Mouse (Mus musculus) ovary, adult 18-20 months (tissue): ENCODE measurements around the gene Cdkal1.

Experiments used
- DNase-seq: peaks from one replicate; pipeline ENCODE4 v3.0.0; 2022; ENCODE audit warnings: low spot score, mixed read lengths

Cdkal1 gene

DNA sequence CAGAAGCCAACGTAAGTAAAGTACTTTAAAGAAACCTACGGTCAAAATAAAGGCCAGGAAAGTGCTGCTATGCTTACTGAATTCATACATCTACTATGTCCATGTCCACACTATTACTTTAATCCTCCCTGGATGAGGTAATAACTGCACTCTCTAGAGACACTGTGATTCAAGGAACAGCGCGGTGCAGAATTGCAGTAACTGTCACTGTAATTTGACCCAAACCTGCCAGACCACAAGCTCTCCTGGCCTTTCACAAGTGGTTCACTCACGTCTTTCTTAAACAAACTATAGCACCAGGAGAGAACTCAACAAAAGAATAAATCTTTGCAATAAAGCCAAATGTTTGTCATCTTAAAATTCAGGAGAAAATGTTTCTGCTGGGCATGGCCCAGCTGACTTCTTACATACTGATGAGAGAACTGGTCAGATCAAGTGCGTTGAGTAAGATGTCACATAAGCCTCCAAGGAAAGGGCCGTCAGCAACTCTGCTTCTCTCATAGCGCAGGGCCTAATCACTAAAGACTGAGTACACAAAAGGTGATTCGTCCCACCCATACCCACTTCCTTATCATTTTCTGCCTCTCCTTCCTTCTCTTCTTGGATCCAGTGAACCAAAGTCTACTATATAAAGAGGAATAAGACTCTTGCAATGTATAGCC lies 504.3 kb downstream of the Cdkal1 start:
- DNase-seq = no peak

DNA sequence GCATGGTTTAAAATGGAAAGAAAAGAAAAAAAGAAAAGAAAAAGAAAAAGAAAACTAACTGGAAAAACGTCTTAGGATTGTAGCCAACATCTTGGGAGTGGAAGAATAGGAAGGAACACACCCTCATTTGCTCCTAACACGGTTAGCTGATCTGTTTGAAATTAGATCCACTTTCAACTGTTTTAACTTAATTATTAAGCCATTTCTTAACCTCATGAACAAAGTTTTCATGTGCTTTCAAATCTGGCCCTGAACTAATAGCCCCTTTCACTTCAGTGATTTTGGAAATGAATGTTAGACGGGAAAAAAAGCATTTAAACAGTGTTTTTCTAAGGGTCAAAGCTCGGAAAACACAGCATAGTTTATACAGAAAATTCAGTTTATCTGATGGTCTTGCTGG lies 505.5 kb downstream of the Cdkal1 start:
- DNase-seq = no peak

DNA sequence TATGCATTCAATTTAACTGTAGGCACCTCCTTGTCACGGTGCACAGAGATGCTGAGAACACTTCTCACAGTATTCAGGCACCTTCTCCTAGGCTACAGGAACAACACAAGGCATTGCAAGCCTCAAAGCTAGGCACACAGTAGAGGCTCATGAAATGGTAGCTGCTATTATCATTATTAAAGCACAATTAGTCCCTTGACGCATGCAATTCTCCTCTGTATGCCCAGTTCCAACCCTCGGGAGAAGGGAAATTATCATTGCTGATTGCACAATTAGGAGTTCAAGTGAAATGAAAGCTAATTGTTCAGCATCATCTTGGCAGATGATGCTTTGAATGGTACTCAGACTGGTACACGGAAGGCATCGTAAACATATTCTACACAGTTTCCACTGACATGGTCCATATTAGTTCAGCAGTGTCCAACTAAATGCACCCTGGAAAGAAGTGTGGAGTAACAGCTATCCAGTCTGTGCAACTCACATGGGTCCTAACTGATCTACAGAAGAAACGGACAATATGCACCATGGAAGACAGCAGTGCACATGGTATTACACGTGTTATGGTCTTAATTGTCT lies 506.0 kb downstream of the Cdkal1 start:
- DNase-seq = no peak

DNA sequence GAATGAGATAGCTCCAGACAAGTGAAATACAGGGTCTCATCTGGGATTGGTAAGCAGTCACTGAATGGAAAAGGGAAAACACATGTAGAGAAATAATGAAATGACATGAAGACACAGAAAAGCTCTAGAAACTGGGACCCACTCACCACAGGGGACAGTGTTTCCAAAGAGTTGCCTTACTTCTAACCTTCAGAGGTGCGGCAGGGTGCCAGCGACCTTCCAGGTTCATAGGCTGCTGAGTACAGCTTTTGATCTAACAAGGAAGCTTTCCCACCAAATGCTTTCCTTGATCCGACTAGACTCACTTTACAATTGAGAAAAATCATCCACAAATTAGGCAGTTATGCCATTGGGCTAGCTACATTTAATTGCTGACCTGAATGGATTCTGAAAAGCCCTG lies 507.1 kb downstream of the Cdkal1 start:
- DNase-seq = no peak

DNA sequence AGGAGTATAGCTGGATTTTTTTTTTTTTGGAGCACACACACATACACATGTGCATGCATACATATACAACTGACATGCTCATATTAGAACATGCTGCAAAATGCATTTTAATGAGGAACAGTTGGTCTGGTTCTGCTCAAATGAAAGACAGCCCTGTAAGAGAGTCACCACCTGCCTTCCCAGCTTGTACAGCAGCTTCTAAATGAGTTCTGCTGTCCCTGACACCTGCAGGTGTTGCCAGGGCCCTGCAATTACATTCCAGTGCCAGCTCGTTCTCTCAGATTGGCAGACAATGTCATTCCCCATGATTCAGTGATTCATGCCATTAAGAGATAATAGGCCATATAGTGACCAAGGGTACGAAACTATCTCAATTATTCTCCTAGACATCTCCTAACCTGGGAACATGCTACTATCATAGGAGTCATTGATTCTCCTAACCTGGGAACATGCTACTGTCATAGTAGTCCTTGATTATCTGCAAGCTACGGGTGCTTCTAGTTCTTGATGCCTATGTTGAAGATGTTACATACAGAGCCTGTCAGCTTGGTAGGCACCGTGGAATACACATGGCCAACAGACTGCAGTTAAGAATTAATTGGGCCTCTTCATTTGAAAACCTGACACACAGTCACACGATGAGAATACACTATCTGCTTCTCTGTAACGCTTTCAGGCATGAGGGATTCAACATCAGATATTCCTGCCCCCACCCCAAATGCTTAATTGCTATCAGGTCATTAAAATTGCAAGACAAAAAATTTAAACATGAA lies 522.6 kb downstream of the Cdkal1 start:
- DNase-seq = no peak

DNA sequence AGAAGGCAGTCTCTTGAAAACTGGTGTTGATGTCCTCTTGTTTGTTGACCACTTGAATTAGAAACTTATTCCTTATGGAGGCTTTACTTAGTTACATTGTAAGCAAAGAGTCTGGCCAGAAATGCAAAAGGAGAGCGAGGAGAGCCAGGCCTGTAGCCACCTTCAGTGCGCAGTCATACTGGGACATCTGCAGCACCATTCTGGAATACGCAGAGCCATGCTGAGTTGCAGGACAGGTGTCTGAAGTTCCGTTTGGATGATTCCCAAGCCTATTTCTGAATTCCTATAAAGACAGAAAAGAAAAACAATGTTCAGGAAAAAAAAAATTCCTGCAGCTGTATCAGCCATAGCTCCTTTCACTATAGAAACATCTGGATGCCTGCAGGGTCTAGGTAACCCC lies 529.5 kb downstream of the Cdkal1 start:
- DNase-seq = no peak

DNA sequence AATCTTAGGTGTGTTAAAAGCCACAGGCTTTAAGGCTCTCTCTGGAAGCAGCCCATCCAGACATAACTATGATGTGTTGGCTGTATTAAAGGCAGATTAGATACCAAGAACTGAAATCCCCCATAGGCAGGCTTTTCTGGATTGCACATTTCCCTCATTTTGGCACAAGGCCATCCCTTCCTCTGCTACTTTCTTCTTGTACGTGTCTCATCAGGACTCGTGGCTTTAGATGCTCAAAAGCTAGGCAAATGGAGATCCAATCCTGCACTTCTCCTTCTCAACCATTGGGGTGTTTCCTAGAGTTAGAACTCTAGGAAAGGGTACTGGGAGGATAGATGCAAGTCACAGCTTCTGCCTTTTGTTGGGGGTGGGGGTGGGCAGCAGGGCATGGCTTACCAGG lies 535.1 kb downstream of the Cdkal1 start:
- no peak for DNase-seq

DNA sequence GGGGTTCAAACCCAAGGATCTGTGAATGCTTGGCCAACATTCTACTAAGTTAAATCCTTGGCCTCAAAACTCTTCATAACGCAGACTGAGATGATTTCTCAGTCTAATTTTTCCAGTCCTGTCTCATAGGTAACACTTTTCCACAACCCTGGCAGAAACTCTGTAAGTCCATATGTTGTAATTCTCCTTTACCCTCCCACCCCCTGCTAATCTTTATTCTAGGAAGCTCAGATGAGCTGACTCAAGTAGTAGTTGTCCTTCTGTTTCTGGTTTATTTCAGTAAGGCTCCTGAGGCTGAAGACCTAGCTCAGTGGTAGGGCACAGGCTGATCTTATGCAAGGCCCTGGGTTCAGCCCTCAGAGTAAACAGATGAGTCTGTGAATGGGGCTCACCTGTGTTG lies 537.8 kb downstream of the Cdkal1 start:
- DNase-seq = no peak

DNA sequence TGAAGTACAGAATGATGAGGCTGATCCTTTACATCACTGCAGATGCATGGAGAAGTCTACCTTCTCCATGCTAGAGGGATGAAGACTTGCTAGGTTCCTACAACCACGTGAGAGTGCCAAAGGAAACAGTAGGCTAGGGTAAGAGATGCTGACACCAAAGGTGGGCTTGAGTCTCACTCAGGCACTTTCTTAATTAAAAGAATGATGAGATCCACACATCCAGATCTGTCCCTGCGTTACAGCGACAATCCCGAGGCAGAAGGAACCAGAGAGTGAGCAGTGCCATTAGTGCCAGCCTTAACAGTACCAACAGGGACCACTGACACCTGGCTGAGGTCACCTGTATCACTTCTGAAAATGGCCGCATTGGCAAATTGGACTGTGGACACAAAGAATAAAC lies 539.2 kb downstream of the Cdkal1 start:
- DNase-seq = no peak

DNA sequence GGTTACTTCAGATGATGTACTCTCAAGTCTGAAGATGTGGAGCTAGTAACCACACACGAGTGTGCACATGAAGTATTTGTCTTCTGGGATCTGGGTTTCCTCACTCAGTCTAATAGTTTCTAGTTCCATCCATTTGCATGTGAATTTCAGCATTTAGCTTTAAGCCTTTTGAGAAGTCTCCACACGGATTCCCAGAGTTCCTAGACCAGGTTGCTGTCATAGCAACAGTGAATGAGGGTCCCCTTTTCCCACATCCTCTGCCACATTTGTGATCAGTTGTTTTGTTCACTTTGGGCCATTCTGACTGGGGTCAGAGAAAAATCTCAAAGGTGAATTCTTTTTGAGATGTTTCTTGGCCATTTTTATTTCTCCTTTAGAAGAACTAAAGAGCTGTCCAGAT lies 543.4 kb downstream of the Cdkal1 start:
- DNase-seq = no peak

DNA sequence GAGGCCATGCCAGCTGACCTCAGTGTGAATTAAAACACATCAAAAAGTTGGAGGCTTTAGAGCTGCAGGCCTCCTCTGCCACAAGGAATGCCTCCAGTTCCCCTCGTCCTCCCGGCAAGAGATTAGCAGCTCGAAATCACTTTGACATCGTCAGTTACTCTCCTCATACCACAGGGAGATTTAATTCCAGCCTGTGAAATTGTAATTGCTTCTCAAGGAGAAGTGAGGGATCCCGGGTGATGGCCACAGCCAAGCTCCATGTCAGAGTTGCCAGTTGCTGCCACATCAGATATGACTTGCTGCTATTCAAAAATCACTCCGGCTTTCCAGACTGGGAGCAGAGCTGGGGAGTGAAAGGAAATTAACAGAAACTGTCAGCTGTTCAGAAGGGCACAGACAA lies 548.1 kb downstream of the Cdkal1 start:
- DNase-seq = no peak

DNA sequence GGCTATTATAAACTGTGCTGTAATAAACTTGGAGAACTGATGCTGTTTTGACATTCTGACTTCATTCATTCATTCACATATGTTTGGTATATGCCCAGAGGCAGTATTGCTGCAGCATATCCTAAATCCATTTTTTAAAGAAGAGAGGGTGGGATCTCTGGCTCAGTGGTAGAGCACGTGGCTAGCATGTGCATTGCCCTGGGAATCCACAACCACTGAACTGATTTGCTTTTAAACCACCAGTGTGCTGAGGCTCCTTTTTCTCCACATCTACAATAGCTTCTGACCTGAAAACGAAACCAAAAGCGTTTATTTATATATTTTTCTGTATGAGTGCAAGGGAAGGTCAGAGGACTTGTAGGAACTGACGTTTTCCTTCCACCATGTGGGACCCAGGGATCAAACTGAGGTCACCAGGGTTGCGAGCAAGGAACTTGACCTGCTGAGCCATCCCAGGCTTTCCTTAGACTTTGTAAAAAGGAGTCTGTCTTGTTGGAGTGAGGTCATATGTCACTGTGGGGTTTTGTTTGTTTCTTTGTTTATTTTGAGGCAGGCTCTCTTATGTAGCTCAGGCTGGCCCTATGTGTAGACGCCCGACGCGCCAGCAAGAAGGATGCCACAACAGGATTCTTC lies 562.8 kb downstream of the Cdkal1 start:
- DNase-seq = no peak

DNA sequence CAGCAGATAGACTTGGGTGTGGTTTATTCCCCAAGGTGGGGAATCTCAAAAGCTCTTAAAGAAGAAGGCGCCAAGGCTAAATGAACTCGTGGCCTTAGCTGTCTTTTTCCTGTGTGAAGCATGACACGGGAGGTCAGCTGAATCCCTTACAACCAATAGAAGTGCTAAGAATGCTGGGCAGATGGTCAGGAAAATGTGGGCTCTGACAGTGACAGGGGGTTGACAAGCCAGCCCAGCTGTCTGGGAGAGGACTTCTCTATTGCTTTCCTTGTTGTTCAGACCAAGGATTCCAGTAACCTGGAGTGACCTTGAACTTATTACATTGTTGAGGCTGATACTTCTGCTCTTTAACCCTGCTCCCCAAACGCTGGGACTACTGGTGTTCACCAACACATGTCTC lies 564.9 kb downstream of the Cdkal1 start:
- DNase-seq = no peak

DNA sequence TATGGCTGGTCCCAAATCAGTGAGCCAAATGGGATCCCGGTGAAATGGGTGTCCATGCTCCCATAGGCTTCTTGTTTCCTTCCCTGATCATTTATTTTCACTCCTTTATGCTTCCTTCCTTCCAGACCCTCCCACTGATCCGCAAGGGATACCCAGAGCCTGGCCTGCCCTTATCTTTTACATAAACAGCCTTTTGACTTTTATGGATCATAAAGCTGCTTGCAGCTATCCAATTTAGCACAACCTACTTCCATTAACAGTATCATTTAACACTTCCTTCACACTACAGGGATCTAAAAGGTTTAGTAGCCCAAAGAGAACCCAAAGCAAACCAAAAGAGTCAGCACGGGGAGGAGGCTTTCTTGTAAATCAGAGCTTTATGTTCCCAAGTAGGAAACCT lies 570.4 kb downstream of the Cdkal1 start:
- DNase-seq = no peak

DNA sequence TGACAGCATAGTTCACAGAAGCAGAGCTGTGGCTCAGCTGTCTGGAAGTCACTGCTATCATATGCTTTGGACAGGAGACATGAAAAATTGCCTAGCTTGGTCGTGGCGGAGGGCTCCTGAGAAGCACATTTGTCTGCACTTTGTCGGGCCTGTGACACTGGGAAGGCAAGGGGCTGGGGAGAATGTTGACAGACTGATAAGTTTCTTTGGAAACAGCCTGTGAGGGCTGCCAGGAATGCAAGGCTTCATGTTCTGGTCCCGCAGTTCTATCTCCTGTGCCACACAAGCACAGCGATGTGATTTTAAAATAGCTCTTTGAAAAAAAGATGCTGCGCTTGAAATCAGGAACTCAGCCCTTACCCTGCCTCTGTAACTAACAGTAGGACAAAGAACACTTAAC lies 573.9 kb downstream of the Cdkal1 start:
- DNase-seq = no peak

DNA sequence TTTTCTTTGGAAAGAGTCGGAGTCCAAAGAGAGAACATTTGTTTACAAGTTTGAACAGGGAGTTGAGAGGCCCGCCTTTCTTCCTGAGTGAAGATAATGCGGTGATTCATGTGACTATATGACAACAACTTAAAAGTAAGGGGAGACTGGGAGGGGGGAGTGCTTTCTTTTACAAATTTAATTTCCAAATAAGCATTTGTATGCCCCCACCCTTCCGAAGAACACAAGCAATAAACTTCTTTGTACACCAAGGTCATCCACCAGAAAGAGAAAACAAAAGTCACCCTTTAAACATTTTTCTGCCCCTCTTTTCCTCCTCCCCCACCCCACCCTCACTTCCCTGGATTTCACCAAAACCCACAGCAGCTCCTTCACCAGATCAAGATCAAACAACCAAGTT lies 577.3 kb downstream of the Cdkal1 start:
- no peak for DNase-seq

DNA sequence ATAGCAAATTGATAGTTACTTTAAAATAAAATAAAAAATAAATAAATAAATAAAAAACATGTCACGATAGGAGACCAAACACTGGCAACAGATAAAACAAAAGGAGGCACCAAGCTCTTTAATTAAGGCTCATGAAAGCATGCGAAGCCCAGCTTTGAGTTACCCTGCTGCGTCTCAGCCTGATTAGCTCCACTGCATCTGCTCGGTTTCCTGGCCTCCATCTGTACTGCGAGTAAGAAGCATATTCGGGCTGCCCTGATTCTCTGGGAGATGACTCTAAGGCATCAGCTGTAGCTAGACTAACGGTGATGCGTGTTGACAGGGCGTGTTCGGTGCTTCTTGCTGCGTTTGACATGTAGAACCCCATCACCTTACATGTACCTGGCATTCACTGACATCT lies 581.2 kb downstream of the Cdkal1 start:
- no peak for DNase-seq

DNA sequence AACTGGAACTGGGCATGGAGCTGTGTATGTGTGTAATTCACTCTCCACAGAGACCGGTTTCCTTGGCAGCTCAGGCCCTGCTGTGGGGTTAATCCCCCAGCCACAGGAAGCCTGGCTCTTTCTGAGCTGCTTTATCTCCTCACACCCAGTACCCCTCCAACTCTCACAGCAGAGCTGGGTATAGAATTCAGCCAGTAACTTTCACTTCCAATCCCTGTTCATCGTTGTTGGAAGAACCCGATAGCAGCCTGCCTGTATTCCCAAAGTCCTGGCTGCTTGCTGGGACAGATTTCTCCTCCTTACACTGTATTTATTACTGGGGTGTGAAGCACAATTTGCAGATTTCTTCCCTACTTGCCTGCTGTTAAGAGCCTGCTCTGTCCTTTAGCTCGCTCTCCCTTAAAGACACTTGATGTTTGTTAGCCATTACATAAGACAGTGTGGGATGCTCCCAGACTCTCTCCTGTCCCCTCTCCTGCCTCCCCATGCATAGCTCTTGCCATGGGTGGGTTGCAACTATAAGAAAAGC lies 581.7 kb downstream of the Cdkal1 start:
- DNase-seq = no peak

DNA sequence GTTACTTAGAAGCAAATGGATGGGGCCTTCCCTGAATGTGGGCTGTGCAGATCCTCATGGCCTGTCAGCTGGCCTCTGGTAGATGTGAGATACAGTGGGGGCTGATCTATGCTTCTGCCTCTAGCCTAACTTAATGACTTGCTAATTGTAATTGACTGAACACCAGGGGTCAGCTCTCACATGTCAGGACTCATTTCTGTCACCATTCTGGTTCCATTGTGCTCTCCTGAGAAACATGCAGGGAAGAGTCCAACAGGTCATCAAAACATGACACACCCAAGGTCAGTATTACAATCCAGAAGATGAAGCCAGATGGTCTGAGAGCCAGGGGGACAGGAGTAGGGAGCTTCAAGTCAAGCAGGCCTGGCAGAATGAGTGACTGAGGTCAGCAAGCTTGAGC lies 584.0 kb downstream of the Cdkal1 start:
- no peak for DNase-seq

DNA sequence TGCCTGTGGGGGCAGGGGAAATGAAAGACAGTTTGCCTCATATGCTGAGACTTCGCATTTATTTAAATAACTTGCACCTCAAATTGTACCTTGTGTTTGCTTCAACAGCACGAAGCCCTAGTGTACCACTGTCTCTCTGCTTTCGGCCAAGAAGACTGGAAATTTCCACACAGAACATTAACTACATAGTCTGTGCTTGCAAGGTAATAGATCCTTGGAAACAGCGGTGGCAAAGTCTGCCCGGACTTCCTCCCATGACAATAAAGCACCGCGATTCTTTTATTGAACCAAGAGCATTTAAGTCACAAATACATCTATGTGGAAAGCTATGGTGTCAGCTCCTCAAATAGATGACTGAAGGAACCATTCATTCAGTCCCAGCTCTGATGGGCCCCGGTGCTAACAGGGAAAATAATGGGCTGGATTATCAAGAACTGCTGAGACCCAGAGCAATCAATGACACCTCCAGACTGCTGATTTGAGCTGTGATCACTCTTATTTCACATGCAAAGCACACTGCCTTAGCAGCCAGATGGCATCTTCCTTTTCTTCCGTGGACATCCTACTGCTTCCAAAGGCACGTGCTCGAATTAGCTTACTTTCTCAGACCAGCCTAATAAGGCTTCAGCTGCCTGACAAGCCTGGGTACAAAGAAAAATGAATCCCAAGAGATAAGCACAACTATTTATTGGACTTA lies 591.3 kb downstream of the Cdkal1 start:
- DNase-seq = no peak

DNA sequence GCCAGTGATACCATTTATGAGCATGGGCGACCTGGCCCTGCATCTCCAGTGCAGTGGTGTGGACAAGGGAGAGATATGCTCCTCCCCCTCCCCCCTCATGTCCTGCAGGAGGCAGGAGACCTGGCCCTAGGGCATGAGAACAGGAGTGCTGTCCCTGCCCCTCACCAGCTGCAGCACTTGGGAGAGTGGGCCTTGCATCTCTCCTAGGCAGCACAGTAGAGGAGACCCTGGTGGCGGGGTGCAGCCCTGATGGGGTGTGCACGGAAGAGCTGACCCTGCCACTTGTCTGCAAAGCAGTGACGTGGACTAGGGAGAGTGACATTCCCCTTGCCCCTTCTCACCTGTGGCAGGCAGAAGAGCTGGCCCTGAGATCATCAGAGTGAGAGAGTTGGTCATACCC lies 593.3 kb downstream of the Cdkal1 start:
- DNase-seq = no peak

DNA sequence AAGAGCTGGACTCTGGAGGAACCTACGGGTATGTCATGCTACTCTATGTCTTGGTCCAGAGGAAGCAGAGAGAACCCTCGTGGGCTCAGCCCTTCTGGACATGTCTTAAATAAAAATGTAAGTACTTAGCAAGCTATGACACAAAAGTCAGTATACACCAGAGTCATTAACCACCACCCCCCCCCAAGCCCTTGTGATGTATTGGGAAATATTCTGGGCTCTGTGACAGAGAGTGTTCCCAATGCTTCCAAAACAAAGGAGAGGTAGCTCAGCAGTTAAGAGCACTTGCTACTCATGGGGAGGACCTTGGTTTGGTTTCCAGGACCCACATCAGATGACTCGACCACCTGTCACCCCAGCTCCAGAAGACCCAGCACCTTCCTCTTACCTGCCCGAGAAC lies 606.9 kb downstream of the Cdkal1 start:
- DNase-seq = no peak
